Mouse (Mus musculus) midbrain, postnatal 0 days (tissue): ENCODE measurements at regions not wholly inside any gene's neighbourhood (a gene's known extent, or its start where the extent isn't known, plus 50 kb on each side); places are given as distances from the start of the nearest gene placed in this dataset.
A peak's percentile ranks its signal among the peaks of the same experiment; 100 is the strongest.

Experiments used
- ATAC-seq: fragments of 200-750 bp; cut with Nextera tagmentation; 2 replicates; pipeline ENCODE4 v1.8.0; 2017; ENCODE audit warnings: moderate number of reproducible peaks, mild to moderate bottlenecking, moderate TSS enrichment, moderate library complexity; ENCODE audit not compliant: low FRiP score
- DNase-seq: peaks from one replicate; pipeline ENCODE4 v3.0.0-alpha.2; 2015; ENCODE audit warnings: low spot score
- H3K27ac ChIP-seq: fragments of 300-500 bp; sonication (generic); 2 replicates; pipeline ENCODE4 v1.5.1; 2014; ENCODE audit warnings: low read depth, mild to moderate bottlenecking, low read length, mixed read lengths
- H3K27me3 ChIP-seq: fragments of 300-500 bp; sonication (generic); 2 replicates; pipeline ENCODE4 v1.6.1; 2014; ENCODE audit warnings: low read length, control low read depth, mixed read lengths; ENCODE audit not compliant: insufficient read depth
- H3K36me3 ChIP-seq: fragments of 300-500 bp; sonication (generic); 2 replicates; pipeline ENCODE4 v1.6.1; 2014; ENCODE audit warnings: low read length, control low read depth, mixed read lengths; ENCODE audit not compliant: insufficient read depth
- H3K4me1 ChIP-seq: fragments of 300-500 bp; sonication (generic); 2 replicates; pipeline ENCODE4 v1.6.1; 2014; ENCODE audit warnings: mild to moderate bottlenecking, control low read depth, antibody characterized with exemption, low read length, mixed read lengths; ENCODE audit not compliant: insufficient read depth
- H3K4me2 ChIP-seq: fragments of 300-500 bp; sonication (generic); 2 replicates; pipeline ENCODE4 v1.6.1; 2014; ENCODE audit warnings: low read depth, mild to moderate bottlenecking, low read length, mixed read lengths; ENCODE audit not compliant: poor library complexity, severe bottlenecking
- H3K4me3 ChIP-seq: fragments of 300-500 bp; sonication (generic); 2 replicates; pipeline ENCODE4 v1.5.1; 2014; ENCODE audit warnings: low read depth, mild to moderate bottlenecking, low read length, moderate library complexity
- H3K9ac ChIP-seq: fragments of 300-500 bp; sonication (generic); replicated peaks from 2 replicates; pipeline ENCODE4 v1.6.1; 2014; ENCODE audit warnings: mild to moderate bottlenecking, low read length, moderate library complexity, mixed read lengths; ENCODE audit not compliant: poor library complexity, severe bottlenecking
- H3K9me3 ChIP-seq: fragments of 300-500 bp; sonication (generic); 2 replicates; pipeline ENCODE4 v1.6.1; 2016; ENCODE audit warnings: low read length, control low read depth
- CTCF ChIP-seq: IDR thresholded peaks from 2 replicates; pipeline ENCODE4 v1.5.1; 2016; ENCODE audit warnings: antibody characterized with exemption, mild to moderate bottlenecking
- WGBS: fragments of 180-500 bp; shearing (Covaris S2); extraction: QIAGEN DNeasy Blood & Tissue Kit; methylation state at CpG from one replicate; pipeline ENCODE4 v1.1.7; 2014; 5-methylcytosine and 5-hydroxymethylcytosine counted together

GRCm38 (mm10) chr15:7491091-7491490 is 92.9 kb upstream of the Egflam start:
- H3K9ac ChIP-seq: no peak overlapping the region
- ATAC-seq (no peak), DNase-seq (no peak)
- H3K4me1 ChIP-seq: no peaks in the 10 kb centered on the region
- no peak overlapping the region for H3K4me3 ChIP-seq
- no peak overlapping the region for H3K4me2 ChIP-seq
- whole genome bisulfite sequencing: 96% methylated on average over 7 of the region's 7 CpGs
- no peaks in the 10 kb centered on the region for H3K36me3 ChIP-seq
- no peaks in the 10 kb centered on the region for H3K9me3 ChIP-seq
- H3K27ac ChIP-seq: no peak overlapping the region
- H3K27me3 ChIP-seq: no peaks in the 10 kb centered on the region
- TF ChIP-seq CTCF: no peak

GRCm38 (mm10) chr15:7493126-7493669 is 95.0 kb upstream of the Egflam start:
- TF ChIP-seq CTCF: no peak
- ATAC-seq: no peak
- H3K4me3 ChIP-seq: no peak overlapping the region

GRCm38 (mm10) chr15:7497852-7498251 is 99.7 kb upstream of the Egflam start:
- H3K27me3 ChIP-seq: no peaks in the 10 kb centered on the region
- H3K36me3 ChIP-seq: no peaks in the 10 kb centered on the region
- H3K9me3 ChIP-seq: no peaks in the 10 kb centered on the region
- no peak overlapping the region for H3K4me2 ChIP-seq
- DNase-seq: no peak
- WGBS: 93% methylated on average over 4 of the region's 4 CpGs
- H3K27ac ChIP-seq: no peak overlapping the region
- TF ChIP-seq CTCF: no peak
- H3K4me3 ChIP-seq: no peak overlapping the region
- no peaks in the 10 kb centered on the region for H3K4me1 ChIP-seq
- H3K9ac ChIP-seq: no peak overlapping the region
- no peak for ATAC-seq

More at GRCm38 (mm10) chr15:7493126-7493669, 95.0 kb upstream of the Egflam start:
- H3K9me3 ChIP-seq: no peaks in the 10 kb centered on the region
- no peaks in the 10 kb centered on the region for H3K4me1 ChIP-seq
- no peak overlapping the region for H3K4me2 ChIP-seq
- no peaks in the 10 kb centered on the region for H3K27me3 ChIP-seq
- no peak overlapping the region for H3K27ac ChIP-seq
- no peak for DNase-seq
- WGBS: 89% methylated on average over 10 of the region's 10 CpGs
- no peaks in the 10 kb centered on the region for H3K36me3 ChIP-seq
- H3K9ac ChIP-seq: no peak overlapping the region

GRCm38 (mm10) chr15:7508535-7508934 is 110.3 kb upstream of the Egflam start:
- DNase-seq: peak; percentile 54
- Histone ChIP-seq H3K4me2 (no peak overlapping the region), H3K27ac (no peak overlapping the region), H3K9ac (no peak overlapping the region), H3K27me3 (no peaks in the 10 kb centered on the region), H3K4me3 (no peak overlapping the region), H3K4me1 (no peaks in the 10 kb centered on the region), H3K9me3 (no peaks in the 10 kb centered on the region), H3K36me3 (no peaks in the 10 kb centered on the region)
- 0 out of 2 replicates have a peak, but pooled peaks have one; percentile 44 for ATAC-seq
- no peak for TF ChIP-seq CTCF
- 46% methylated on average over 8 of the region's 8 CpGs for WGBS

- H3K9me3 ChIP-seq: no peaks in the 10 kb centered on the region
- 90% methylated on average over 13 of the region's 13 CpGs for WGBS
- H3K4me2 ChIP-seq: no peak overlapping the region
- no peaks in the 10 kb centered on the region for H3K36me3 ChIP-seq
- H3K4me3 ChIP-seq: no peak overlapping the region
- ATAC-seq (no peak), DNase-seq (no peak)
- H3K9ac ChIP-seq: no peak overlapping the region
- no peaks in the 10 kb centered on the region for H3K27me3 ChIP-seq
- no peak for TF ChIP-seq CTCF
- H3K27ac ChIP-seq: no peak overlapping the region
- no peaks in the 10 kb centered on the region for H3K4me1 ChIP-seq
Observed at GRCm38 (mm10) chr15:7514743-7515273, 116.6 kb upstream of the Egflam start.

GRCm38 (mm10) chr15:7521611-7522010 is 123.4 kb upstream of the Egflam start:
- Histone ChIP-seq H3K9me3 (no peaks in the 10 kb centered on the region), H3K4me1 (no peaks in the 10 kb centered on the region), H3K27me3 (no peaks in the 10 kb centered on the region), H3K9ac (no peak overlapping the region), H3K4me3 (no peak overlapping the region), H3K36me3 (no peaks in the 10 kb centered on the region), H3K4me2 (no peak overlapping the region), H3K27ac (no peak overlapping the region)
- WGBS: 90% methylated on average over 9 of the region's 9 CpGs
- peak; percentile 16 for DNase-seq
- no peak for TF ChIP-seq CTCF
- no peak for ATAC-seq
